Mouse (Mus musculus) kidney, postnatal 25 days (tissue): ENCODE data around the gene P2ry12.

Experiments
- DNase-seq, 2 experiments: peaks; one replicate each; pipeline ENCODE4 v3.0.0; 2021; ENCODE audit warnings: mixed read lengths in 2 of 2

The P2ry12 gene

GRCm38 (mm10) chr3:59181134-59181533 is 81.5 kb downstream of the P2ry12 start:
- DNase-seq, result no peak

- no peak for DNase-seq
Observed at GRCm38 (mm10) chr3:59176871-59177270, 85.8 kb downstream of the P2ry12 start.

GRCm38 (mm10) chr3:59175234-59175633 is 87.4 kb downstream of the P2ry12 start:
- peak in 1 of 2 experiments; percentile 25 for DNase-seq

- DNase-seq, result no peak
Observed at GRCm38 (mm10) chr3:59174426-59175154, 88.1 kb downstream of the P2ry12 start.

GRCm38 (mm10) chr3:59169921-59170627 is 92.6 kb downstream of the P2ry12 start:
- DNase-seq, result no peak

GRCm38 (mm10) chr3:59169215-59169614 is 93.5 kb downstream of the P2ry12 start:
- no peak for DNase-seq

GRCm38 (mm10) chr3:59168476-59168875 is 94.2 kb downstream of the P2ry12 start:
- no peak for DNase-seq

GRCm38 (mm10) chr3:59167417-59168054 is 95.1 kb downstream of the P2ry12 start:
- no peak for DNase-seq
